Mouse (Mus musculus) embryonic facial prominence, embryonic 10.5 days (tissue): ENCODE measurements around the gene Cda. TPM values are rescaled to one million over a fixed set of nuclear protein-coding genes. Genes with fewer than 3 reads are reported as not detected.

Experiments
- DNase-seq: peaks from one replicate; pipeline ENCODE4 v3.0.0-alpha.2; 2017; ENCODE audit warnings: low spot score
- H3K27ac ChIP-seq: fragments of 300-500 bp; sonication (generic); replicated peaks from 2 replicates; pipeline ENCODE4 v1.5.1; 2016; ENCODE audit warnings: mild to moderate bottlenecking
- H3K27me3 ChIP-seq: fragments of 300-500 bp; sonication (generic); replicated peaks from 2 replicates; pipeline ENCODE4 v1.6.1; 2016; ENCODE audit warnings: low read depth, mild to moderate bottlenecking; ENCODE audit not compliant: poor library complexity, severe bottlenecking
- H3K36me3 ChIP-seq: fragments of 300-500 bp; sonication (generic); replicated peaks from 2 replicates; pipeline ENCODE4 v1.6.1; 2016; ENCODE audit warnings: mild to moderate bottlenecking, moderate library complexity
- H3K4me1 ChIP-seq: fragments of 300-500 bp; sonication (generic); 2 replicates; pipeline ENCODE4 v1.6.1; 2016
- H3K4me3 ChIP-seq: fragments of 300-500 bp; sonication (generic); 2 replicates; pipeline ENCODE4 v1.5.1; 2016; ENCODE audit warnings: mild to moderate bottlenecking, moderate library complexity
- H3K9me3 ChIP-seq: fragments of 300-500 bp; sonication (generic); 2 replicates; pipeline ENCODE4 v1.6.1; 2016; ENCODE audit warnings: mild to moderate bottlenecking
- WGBS: fragments of 180-500 bp; shearing (Covaris S2); methylation state at CpG from one replicate; pipeline ENCODE4 v1.1.7; 2016; 5-methylcytosine and 5-hydroxymethylcytosine counted together
- polyA plus RNA-seq: library from polyadenylated mRNA; unstranded; fragments of >200 nt; fragmentation: Nextera tagmentation; extraction: Ambion mirVana; gene quantifications from 2 replicates; pipeline ENCODE4 v1.2.1, GENCODE M21; 2016

Gene Cda
- polyA plus RNA-seq, 1 experiment from 2014 or later, result 4.8 TPM

DNA sequence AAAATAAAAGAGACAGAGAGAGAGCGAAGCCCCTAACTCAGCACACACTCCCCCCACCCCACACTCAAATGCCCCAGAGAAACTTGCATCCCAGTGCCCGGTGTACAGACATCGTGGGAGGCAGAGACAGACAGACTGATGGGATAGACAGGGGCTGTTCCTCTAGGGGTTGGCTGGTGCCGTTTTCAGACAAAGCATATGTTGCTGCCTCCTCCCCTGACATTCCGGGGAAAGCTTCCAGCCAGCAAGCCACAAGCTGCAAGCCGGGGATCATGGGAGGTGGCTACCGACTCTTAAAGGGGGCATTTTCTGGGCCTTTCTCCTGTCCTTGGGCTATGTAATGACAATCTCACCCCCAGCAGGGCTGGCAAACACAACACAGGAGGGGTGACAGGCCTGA is 25.9 kb upstream of the Cda start:
- 55% methylated on average over 7 of the region's 7 CpGs for WGBS
- Histone ChIP-seq H3K4me1 (peaks cover 23% of the 10 kb centered on the region), H3K4me3 (no peak overlapping the region), H3K36me3 (no peaks in the 10 kb centered on the region), H3K27me3 (peaks cover 87% of the 10 kb centered on the region), H3K27ac (no peak overlapping the region), H3K9me3 (no peaks in the 10 kb centered on the region)
- no peak for DNase-seq

DNA sequence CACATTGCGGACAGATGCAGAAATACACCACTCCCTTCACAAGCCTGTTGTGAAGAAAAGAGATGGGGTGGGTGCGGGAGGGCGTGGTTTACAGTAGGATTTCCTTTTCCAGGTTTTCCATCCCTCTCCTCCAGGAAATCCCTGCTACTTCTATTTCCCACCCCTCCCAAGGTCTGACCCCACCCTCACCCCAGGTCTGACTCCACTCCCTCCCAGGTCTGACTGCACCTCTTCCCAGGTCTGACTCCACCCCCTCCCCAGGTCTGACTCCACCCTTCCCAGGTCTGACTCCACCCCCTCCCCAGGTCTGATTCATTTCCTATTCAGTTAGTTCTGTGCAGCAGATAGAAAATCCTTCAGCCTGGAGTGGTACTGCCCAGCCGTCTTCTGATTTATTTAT is 16.0 kb upstream of the Cda start:
- Histone ChIP-seq H3K36me3 (no peaks in the 10 kb centered on the region), H3K27ac (no peak overlapping the region), H3K4me1 (0 out of 2 replicates have a peak, but pooled peaks cover 6% of the 10 kb centered on the region), H3K9me3 (no peaks in the 10 kb centered on the region), H3K27me3 (peaks cover 6% of the 10 kb centered on the region; the same call in 1 of the 2 replicates), H3K4me3 (no peak overlapping the region)
- DNase-seq, result no peak
- WGBS, result 50% methylated on average over 4 of the region's 4 CpGs

GRCm38 (mm10) chr4:138382462-138382861 is 14.7 kb upstream of the Cda start:
- no peak overlapping the region for H3K4me3 ChIP-seq
- H3K36me3 ChIP-seq, result no peaks in the 10 kb centered on the region
- 74% methylated on average over 6 of the region's 6 CpGs for WGBS
- H3K27me3 ChIP-seq, result peaks cover 6% of the 10 kb centered on the region; the same call in 1 of the 2 replicates
- H3K4me1 ChIP-seq, result 0 out of 2 replicates have a peak, but pooled peaks cover 7% of the 10 kb centered on the region
- DNase-seq, result no peak
- no peak overlapping the region for H3K27ac ChIP-seq
- H3K9me3 ChIP-seq, result no peaks in the 10 kb centered on the region

DNA sequence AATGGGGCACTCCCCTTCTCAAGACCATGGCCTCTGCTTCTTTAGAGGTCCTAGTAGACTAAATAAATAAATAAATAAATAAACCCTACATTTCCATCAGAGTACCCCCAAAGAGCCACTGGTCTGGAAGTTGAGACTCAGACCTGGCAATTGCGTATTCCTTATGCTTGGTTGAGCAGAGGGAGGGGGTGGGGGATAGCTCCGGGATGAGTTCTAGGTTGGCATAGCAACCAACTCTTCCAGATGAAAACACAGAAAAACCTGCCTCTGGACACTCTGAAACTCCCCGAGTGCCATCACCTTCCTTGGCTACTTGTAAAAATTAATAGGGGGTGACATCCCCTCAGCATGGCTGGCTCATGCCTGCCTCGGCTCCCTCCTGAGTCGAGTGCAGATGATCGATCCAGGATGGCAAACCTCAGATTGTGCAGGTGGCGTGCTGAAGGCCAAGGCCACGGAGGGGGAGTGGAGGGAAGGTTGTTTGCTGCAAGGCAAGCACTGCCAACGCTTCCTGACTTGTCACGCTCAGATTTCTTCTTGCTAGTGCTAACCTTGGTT is 12.4 kb upstream of the Cda start:
- Histone ChIP-seq H3K27ac (no peak overlapping the region), H3K27me3 (peaks cover 6% of the 10 kb centered on the region; the same call in 1 of the 2 replicates), H3K4me1 (0 out of 2 replicates have a peak, but pooled peaks cover 9% of the 10 kb centered on the region), H3K4me3 (no peak overlapping the region), H3K9me3 (no peaks in the 10 kb centered on the region), H3K36me3 (no peaks in the 10 kb centered on the region)
- 56% methylated on average over 10 of the region's 10 CpGs for WGBS
- DNase-seq, result no peak

- H3K27ac ChIP-seq, result no peak overlapping the region
- 0 out of 2 replicates have a peak, but pooled peaks cover 9% of the 10 kb centered on the region for H3K4me1 ChIP-seq
- H3K36me3 ChIP-seq, result no peaks in the 10 kb centered on the region
- WGBS, result 62% methylated on average over 14 of the region's 14 CpGs
- H3K4me3 ChIP-seq, result no peak overlapping the region
- H3K9me3 ChIP-seq, result no peaks in the 10 kb centered on the region
- H3K27me3 ChIP-seq, result peaks cover 6% of the 10 kb centered on the region; the same call in 1 of the 2 replicates
- peak; percentile 66 for DNase-seq
These were observed 11.5 kb upstream of the Cda start for GRCm38 (mm10) chr4:138379091-138379840.

DNA sequence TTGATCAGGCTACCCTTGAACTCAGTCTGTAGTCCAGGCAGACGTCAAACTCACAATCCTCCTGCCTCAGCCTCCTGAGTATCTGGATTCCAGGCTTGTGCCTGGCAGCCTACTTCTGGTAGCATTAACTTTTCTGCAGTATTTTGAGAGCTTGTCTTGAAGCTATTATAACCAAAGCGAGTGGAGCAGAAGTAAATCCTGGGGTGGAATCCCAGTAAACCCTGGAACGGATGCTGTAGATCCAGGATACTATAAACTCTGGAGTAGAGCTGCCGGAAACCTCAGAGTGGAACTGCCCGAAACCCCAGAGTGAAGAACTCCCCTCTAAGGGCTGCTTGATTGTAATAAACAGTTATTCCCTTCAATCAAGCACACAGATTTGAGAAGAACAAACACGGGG is 9.7 kb upstream of the Cda start:
- Histone ChIP-seq H3K9me3 (no peaks in the 10 kb centered on the region), H3K36me3 (no peaks in the 10 kb centered on the region), H3K4me3 (no peak overlapping the region), H3K27ac (no peak overlapping the region), H3K4me1 (0 out of 2 replicates have a peak, but pooled peaks cover 9% of the 10 kb centered on the region), H3K27me3 (peaks cover 6% of the 10 kb centered on the region; the same call in 1 of the 2 replicates)
- 56% methylated on average over 6 of the region's 6 CpGs for whole genome bisulfite sequencing
- DNase-seq, result peak; percentile 59

- H3K27me3 ChIP-seq, result no peaks in the 10 kb centered on the region; the same call in 1 of the 2 replicates
- DNase-seq, result no peak
- WGBS, result 92% methylated on average over 3 of the region's 3 CpGs
These were observed 7.3 kb upstream of the Cda start for GRCm38 (mm10) chr4:138375117-138375516.

GRCm38 (mm10) chr4:138370996-138371516 is 3.3 kb upstream of the Cda start:
- 84% methylated on average over 5 of the region's 5 CpGs for WGBS
- Histone ChIP-seq H3K4me1 (peaks cover 13% of the 10 kb centered on the region), H3K36me3 (no peaks in the 10 kb centered on the region), H3K27ac (no peak overlapping the region), H3K9me3 (no peaks in the 10 kb centered on the region), H3K4me3 (no peak overlapping the region), H3K27me3 (peaks cover 35% of the 10 kb centered on the region)
- no peak for DNase-seq

More at GRCm38 (mm10) chr4:138375117-138375516, 7.3 kb upstream of the Cda start:
- Histone ChIP-seq H3K36me3 (no peaks in the 10 kb centered on the region), H3K27ac (no peak overlapping the region), H3K9me3 (no peaks in the 10 kb centered on the region), H3K4me3 (no peak overlapping the region), H3K4me1 (0 out of 2 replicates have a peak, but pooled peaks cover 5% of the 10 kb centered on the region)

GRCm38 (mm10) chr4:138368498-138369260 is 887 bp upstream of the Cda start:
- WGBS, result 85% methylated on average over 12 of the region's 12 CpGs

GRCm38 (mm10) chr4:138366561-138366960 is 1.2 kb downstream of the Cda start:
- WGBS, result 76% methylated on average over 2 of the region's 2 CpGs
- Histone ChIP-seq H3K9me3 (no peaks in the 10 kb centered on the region), H3K4me1 (peaks cover 20% of the 10 kb centered on the region), H3K27ac (no peak overlapping the region), H3K4me3 (no peak overlapping the region), H3K27me3 (peaks cover 50% of the 10 kb centered on the region), H3K36me3 (no peaks in the 10 kb centered on the region)
- DNase-seq, result no peak

More at GRCm38 (mm10) chr4:138368498-138369260, 887 bp upstream of the Cda start:
- Histone ChIP-seq H3K9me3 (no peaks in the 10 kb centered on the region), H3K27me3 (peaks cover 40% of the 10 kb centered on the region), H3K36me3 (no peaks in the 10 kb centered on the region), H3K4me1 (peaks cover 13% of the 10 kb centered on the region), H3K27ac (no peak overlapping the region), H3K4me3 (no peak overlapping the region)
- DNase-seq, result no peak

DNA sequence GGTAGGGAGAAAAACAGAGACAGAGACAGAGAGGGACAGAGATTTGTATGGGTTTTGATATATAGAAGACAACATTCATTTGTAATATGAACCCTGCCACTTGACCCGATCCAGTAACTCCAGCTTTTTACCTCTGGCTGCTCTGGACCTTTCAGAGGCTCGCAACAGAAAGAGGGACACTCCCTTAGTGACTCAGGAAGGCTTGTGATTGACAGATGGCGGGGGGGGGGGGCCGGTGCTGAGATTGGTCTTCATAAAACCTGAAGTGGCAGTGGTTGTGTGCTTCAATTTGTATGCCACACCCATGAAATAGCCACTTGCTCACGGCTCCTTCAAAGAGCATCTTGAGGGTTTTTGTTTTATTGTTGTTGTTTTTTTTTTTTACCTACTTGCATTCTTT is 4.3 kb downstream of the Cda start:
- no peak for DNase-seq
- Histone ChIP-seq H3K4me3 (no peak overlapping the region), H3K4me1 (peaks cover 27% of the 10 kb centered on the region), H3K9me3 (no peaks in the 10 kb centered on the region), H3K27me3 (peaks cover 51% of the 10 kb centered on the region), H3K36me3 (no peaks in the 10 kb centered on the region), H3K27ac (no peak overlapping the region)
- WGBS, result 67% methylated on average over 5 of the region's 5 CpGs

- H3K4me1 ChIP-seq, result peaks cover 21% of the 10 kb centered on the region
- WGBS, result 80% methylated on average over 7 of the region's 7 CpGs
- no peak overlapping the region for H3K4me3 ChIP-seq
- peaks cover 45% of the 10 kb centered on the region for H3K27me3 ChIP-seq
- H3K9me3 ChIP-seq, result no peaks in the 10 kb centered on the region
- no peaks in the 10 kb centered on the region for H3K36me3 ChIP-seq
- no peak for DNase-seq
- no peak overlapping the region for H3K27ac ChIP-seq
These were observed 4.9 kb downstream of the Cda start for GRCm38 (mm10) chr4:138362883-138363282.
